Mouse (Mus musculus): Measurements from ENCODE around the gene Mbtd1. TPM values are rescaled to one million over a fixed set of nuclear protein-coding genes. Genes with fewer than 3 reads are reported as not detected.

The Mbtd1 gene
- total and polyA plus RNA-seq, 3 experiments: 19.9 to 46.5 (median 21.5) TPM

DNA sequence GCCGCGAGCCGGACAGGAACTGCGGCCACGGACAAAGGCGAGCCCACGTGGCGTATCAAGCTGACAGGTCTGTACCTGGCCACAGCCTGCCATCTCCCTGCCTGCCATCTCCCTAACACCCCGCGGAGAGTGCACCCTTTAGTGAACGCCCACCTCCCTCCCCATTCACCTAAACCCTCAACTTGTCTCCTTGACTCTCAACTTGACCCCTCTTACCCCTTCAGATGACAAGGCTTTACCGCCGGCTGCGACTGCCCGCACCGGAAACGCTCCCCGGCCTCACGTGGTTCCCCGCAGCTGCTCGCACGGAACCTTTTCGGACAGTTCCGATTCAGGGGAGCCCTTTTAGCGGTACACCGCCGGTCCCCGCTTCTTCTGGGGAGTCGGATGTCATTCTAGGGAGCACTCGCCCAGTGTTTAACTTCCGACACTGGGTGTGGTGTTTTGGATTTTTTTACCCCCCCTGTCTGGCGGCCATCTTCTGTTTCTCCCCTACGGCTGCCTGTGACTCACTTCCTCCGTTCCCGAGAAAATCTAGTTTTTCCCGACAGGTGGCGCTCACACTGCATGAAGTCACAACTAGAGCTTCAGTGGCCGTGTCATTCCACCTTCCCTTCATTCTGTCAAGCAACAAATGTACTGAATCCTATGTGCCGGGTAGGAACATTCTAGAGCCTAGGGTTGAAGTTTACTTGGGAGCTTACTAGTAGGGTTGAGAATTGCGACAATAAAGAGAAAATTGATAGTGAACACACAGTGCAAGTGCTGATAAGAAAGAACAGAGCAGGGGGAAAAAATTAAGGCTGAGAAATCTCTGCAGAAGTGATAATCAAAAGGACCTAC lies 82.6 kb downstream of the Mbtd1 start, which contains the start of the genes Gm20390 and Nme1 (continued):
- TF ChIP-seq JUND (conservative IDR thresholded peaks at IDR 0.05; ENCODE audit: low read depth, low read length) (peak; percentile 96), POLR2AphosphoS2 (IDR thresholded peaks at IDR 0.05; ENCODE audit: low read depth, low read length) (peak; percentile 75; the same call in 1 of the 2 replicates), MAX (IDR thresholded peaks at IDR 0.05; ENCODE audit: low read length) (peak; percentile 99), MXI1 (IDR thresholded peaks at IDR 0.05; ENCODE audit: low read depth, low read length) (peak; percentile 100), CHD1 (IDR thresholded peaks at IDR 0.05; ENCODE audit: low read depth, low read length) (peak; percentile 91; the same call in 1 of the 2 replicates), RCOR1 (conservative IDR thresholded peaks at IDR 0.05; ENCODE audit: low read depth, low read length) (peak; percentile 92), SIN3A (IDR thresholded peaks at IDR 0.05; ENCODE audit: low read length) (peak; percentile 100), USF2 (conservative IDR thresholded peaks at IDR 0.05; ENCODE audit: low read depth, low read length) (peak; percentile 89), MYC (IDR thresholded peaks at IDR 0.05; ENCODE audit: low read depth, low read length) (peak; percentile 100)

DNA sequence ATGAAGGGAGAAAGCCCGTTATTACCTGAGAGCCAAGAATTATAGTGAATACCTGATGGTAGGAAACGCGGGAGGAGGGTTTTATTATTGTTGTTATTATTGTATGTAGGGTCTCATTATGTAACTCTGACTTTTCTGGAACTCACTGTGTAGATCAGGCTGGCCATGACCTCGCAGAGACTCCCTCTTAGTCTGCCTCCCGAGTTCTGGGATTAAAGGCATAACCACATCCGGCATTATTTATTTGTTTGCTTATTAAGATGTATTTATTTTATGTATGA lies 83.1 kb downstream of the Mbtd1 start:
- TF ChIP-seq JUN (IDR thresholded peaks at IDR 0.05; ENCODE audit: insufficient read depth, low read depth, low read length) (no peak), PAX5 (IDR thresholded peaks at IDR 0.05; ENCODE audit: low read length) (no peak), ZMIZ1 (IDR thresholded peaks at IDR 0.05; ENCODE audit: low read depth, low read length) (no peak), CHD1 (IDR thresholded peaks at IDR 0.05; ENCODE audit: low read depth, low read length) (no peak; the same call in none of the 2 replicates), RAD21 (IDR thresholded peaks at IDR 0.05; ENCODE audit: low read depth, low read length) (no peak), ELF1 (IDR thresholded peaks at IDR 0.05; ENCODE audit: low read depth, low read length) (no peak), E2F4 (IDR thresholded peaks at IDR 0.05; ENCODE audit: insufficient replicate concordance, low read depth, low read length) (no peak), BHLHE40 (IDR thresholded peaks at IDR 0.05; ENCODE audit: low read depth, low read length) (no peak), MAFK (IDR thresholded peaks at IDR 0.05; ENCODE audit: insufficient replicate concordance, low read length) (no peak)
- dilution Hi-C loops (cut with MboI; ENCODE audit: extremely low pct_ligation_motif_present, extremely low pct_unique_long_range_greater_than_20kb, low sequenced_read_pairs) (no loop called here), in situ Hi-C loops (cut with MboI; ENCODE audit: low pct_ligation_motif_present, low pct_unique_long_range_greater_than_20kb, low sequenced_read_pairs) (loop anchor here (10.0 to 25.0 kb wide), 2 partner anchors 106 to 294 kb away; no protein-coding TSS in a partner anchor)
- H3K36me3 ChIP-seq (replicated peaks in 1 of 2; ENCODE audit: control insufficient read depth in 1 of 2, insufficient read depth in 1 of 2, low read length in 1 of 2): peaks cover 18 to 24% of the 10 kb centered on the region in 2 experiments
- no peaks in the 10 kb centered on the region for H3K27me3 ChIP-seq (replicated peaks)
- H3K4me2 ChIP-seq (ENCODE audit: insufficient read depth, low read depth, poor library complexity, severe bottlenecking): peak overlapping the region; percentile 90
- H3K9me3 ChIP-seq (replicated peaks; ENCODE audit: low read length): no peaks in the 10 kb centered on the region
- peak overlapping the region; percentile 43 to 75 (median 61) for H3K4me3 ChIP-seq (replicated peaks in 1 of 3; ENCODE audit: low read depth in 2 of 3, low read length in 2 of 3, poor library complexity in 1 of 3)
- H3K4me1 ChIP-seq (ENCODE audit: control insufficient read depth in 1 of 2, insufficient read depth in 2 of 2): peaks cover 5 to 35% of the 10 kb centered on the region in 2 experiments
- peak overlapping the region; percentile 57 for H3K9ac ChIP-seq (ENCODE audit: insufficient read depth, low read depth)
- DNase-seq (ENCODE audit: extremely low read depth): no peak
- no peak overlapping the region for H3K27ac ChIP-seq (ENCODE audit: insufficient read depth, low read depth)
- peaks cover 42% of the 10 kb centered on the region for H3K79me2 ChIP-seq (replicated peaks; ENCODE audit: control insufficient read depth, extremely low read depth, insufficient read depth, poor library complexity, severe bottlenecking)
